Mouse (Mus musculus) G1E-ER4 (cell line): ENCODE measurements around the gene 1700034J05Rik. TPM values are rescaled to one million over a fixed set of nuclear protein-coding genes. Genes with fewer than 3 reads are reported as not detected.

Experiments used
- GATA1 ChIP-seq: IDR thresholded peaks from one replicate; pipeline ENCODE4 v1.8.0; 2012; ENCODE audit warnings: low read length, inconsistent platforms
- polyA plus RNA-seq: library from polyadenylated mRNA; stranded (reverse); fragments of >175 nt; gene quantifications from 2 replicates; pipeline ENCODE4 v1.2.3, GENCODE M21; 2012

The 1700034J05Rik gene
- polyA plus RNA-seq: not detected in 2 replicates

DNA sequence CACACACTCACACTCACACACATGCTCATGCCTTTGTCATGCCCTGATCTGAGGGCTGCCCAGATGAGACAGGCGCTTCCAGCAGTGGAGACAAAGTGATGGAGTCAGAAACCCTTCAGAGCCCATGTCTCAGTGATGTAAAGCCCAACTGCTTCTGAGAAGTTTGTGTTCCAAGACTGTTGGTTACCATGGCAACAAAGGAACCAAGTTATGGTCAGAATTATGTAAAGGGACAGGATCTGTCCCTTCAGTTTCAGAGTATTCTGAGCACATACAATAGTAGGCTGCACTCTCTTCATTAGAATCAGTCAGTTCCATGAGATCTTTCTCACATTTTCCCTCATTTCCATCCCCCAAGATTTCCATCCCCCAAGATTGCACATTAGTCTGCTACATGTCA, at the start of gene 1700034J05Rik:
TSS of gene 1700034J05Rik (minus strand) at position 165 of the 400 bp plus-strand sequence.
- TF ChIP-seq GATA1: no peak

DNA sequence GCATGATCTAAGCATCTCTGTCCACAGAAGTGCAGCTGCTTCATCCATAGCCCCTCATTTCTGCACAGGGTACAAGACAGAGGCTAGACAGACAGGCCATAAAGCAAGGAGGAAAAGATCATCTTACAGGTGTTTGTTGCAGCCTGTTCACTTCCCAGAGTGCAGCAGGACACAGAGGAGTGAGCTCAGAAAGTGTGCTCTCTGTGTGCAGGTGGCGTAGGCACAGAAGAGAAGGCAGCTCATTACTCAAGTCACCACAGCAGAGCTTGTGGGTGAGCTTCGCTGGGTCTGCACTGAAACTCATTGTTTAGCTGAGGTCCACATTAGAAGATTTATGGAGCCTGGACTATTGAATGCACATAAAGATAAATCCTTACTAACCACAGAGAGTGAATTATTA, 45.5 kb upstream of the 1700034J05Rik start:
- TF ChIP-seq GATA1: no peak

DNA sequence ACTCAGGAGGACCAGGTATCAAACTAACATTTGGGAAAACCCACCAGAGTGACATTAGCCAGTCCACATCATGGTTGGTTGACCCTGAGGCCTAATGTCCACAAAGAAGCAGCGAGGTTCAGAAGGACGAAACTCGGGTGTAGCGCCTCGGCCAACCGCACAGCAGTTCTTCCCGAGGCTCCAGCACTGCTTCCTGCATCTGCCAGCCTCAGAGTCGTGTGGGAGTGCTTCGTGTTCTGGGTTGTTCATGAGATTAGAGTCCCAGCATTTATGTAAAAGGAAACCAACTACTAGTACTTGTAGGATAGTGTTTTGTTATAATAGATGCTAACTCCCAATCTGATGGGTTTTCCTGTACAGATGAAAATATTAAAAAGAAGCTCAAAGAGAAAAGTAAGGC, 45.1 kb upstream of the 1700034J05Rik start:
- TF ChIP-seq GATA1: no peak

DNA sequence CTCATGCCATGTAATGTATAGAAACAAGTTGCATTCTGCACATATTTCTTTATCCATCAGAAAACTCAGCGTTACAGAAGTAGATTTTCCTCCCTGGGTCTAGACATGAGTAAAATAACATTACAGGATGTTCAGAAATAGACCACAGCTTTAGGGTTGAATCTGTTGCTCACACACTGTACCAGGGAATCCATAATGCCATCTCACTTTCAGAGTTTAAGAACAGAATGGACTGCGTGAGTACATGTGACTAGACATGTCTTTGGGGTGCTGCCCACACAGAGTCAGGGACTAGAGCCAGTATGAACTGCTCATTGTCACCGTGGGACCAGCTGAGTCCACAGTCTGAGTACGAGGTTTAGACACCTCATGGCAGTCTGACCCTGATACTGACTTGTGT, 44.5 kb upstream of the 1700034J05Rik start:
- no peak for TF ChIP-seq GATA1

DNA sequence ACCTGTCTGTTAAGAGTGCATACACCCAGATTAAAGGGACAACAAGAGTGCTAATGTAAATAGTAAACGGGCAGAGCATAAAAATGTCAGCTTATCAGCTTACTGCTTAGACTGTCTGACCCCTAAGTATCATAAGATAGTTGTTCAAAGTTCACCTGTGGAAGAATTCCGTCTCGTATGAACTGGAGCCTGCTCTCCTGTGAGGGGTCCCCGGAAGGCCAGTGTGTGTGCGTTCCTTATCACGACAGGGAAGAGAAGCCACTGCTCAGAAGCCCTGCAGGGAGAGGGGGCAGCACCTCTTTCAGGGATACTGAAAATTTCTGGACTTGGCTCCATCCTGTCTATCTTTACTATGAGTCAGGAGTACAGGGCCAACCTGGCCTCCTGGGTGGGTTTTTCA, 42.8 kb upstream of the 1700034J05Rik start:
- no peak for TF ChIP-seq GATA1

DNA sequence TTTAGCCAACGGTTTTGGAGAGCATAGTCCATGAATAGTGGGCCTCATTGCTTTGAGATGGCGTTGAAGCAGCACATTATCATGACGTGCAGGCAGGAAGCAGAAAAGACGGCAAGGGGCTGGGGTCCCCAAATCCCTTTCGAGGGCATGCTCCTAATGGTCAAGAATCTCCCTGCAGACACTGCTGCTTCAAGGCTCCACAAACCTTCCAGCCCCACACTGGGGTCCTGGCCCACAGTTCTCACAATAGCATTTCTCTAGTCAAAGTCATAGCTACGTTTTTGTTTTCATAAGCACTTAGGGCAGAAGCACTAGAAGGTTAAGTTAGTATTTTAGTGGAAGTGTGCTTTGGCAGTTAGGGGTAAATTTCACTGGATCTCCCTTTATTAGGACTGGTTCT, 41.7 kb upstream of the 1700034J05Rik start:
- no peak for TF ChIP-seq GATA1

DNA sequence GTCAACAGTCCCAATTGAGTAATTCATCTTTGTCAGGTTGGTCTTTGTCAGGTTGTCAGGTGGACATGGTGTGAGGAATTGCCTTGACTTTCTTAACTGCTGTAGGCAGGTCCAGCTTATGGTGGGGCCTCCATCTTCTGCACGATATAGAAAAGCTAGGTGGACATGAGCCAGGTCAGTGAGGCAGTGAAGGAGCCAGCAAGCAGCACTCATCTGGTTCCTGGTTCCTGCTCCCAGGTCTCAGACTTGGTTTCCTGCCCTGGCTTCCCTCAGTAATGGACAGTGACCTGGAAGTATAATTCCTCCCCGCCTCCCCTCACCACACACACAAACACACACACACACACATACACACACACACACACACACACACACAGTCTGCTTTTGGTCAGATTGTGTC, 41.2 kb upstream of the 1700034J05Rik start:
- no peak for TF ChIP-seq GATA1

DNA sequence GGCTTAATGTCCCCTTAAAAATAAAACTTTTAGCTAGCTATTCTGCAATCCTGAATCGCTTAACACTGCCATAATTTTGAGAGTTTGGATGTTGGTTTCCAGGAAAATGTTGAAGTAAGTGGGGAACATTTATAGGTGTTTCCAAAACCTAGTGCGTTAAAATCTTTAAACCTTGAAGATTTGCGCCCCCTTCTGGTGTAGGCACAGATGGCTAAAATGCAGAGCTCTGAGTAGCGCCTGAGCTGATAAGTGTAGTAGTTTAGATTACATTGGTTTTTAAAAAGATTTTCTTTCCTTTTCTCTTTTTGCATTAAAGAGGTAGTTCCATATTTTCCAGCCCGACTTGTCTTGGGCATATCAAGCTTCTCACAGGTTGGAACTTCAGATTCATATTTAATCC, 40.0 kb upstream of the 1700034J05Rik start:
- TF ChIP-seq GATA1: no peak

DNA sequence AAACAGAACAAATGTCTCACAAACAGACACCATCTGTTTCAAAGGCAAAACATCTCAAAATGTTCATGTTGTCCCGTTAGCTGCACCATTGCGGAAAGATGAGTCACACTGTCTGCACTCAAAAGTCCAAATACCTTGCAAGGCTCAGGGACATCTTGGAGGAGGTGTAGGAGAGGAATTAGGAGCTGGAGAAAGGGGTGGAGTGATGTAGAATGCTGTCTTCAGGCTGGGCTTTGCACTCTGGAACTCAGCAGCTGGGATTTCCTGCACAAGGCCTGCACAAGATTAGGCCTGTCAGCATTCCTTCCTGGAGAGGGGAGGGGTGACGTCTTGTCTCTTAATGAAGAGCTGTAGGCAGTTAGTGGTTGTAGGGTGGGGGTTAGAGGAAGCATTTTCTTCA, 30.3 kb upstream of the 1700034J05Rik start:
- no peak for TF ChIP-seq GATA1

DNA sequence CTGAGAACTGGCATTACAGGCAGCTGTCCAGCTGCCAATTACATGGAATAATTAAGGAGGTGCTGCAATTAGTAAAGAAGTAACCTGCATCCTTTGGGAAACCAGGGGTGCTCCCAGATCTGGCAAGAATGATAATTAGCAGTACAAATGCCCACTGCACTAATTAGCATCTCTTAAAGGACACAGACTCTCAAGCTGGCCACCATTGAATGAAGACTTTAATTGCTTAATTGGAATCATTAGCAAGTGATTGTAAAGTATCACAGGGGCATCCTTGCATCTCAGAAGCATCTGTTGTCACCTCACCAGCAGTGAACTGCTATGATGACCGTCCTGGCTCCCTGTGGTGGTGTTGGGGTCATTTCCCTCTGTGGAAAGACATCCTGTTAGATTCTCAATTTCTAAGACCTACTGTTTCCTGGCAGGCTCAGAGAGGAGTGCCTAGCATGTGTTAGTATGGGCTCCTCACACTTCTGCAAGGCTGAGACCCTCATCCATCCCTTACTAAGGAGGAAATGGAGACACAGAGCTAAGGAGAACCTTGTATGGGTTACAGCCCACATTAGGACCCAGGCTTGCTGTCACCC, 27.1 kb upstream of the 1700034J05Rik start:
- TF ChIP-seq GATA1: no peak

DNA sequence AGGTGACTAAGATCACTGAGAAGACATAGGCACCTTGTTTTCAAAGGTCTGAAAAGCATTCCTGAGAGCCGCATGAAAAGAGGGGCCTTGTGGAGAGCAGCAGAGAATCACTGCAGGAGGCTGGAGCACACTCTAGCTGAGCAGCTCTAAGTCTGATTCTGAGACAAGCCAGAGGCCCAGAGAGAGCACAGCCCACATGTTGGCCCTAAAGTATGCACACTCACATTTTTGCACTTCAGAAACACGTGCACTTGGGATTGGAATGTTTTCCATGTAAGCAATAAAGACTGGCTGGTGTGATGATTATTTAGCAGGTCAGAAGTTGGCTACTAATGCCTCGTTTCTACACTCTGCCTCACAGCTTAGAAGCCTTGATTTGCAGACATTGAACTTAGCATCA, 25.7 kb upstream of the 1700034J05Rik start:
- TF ChIP-seq GATA1: no peak

DNA sequence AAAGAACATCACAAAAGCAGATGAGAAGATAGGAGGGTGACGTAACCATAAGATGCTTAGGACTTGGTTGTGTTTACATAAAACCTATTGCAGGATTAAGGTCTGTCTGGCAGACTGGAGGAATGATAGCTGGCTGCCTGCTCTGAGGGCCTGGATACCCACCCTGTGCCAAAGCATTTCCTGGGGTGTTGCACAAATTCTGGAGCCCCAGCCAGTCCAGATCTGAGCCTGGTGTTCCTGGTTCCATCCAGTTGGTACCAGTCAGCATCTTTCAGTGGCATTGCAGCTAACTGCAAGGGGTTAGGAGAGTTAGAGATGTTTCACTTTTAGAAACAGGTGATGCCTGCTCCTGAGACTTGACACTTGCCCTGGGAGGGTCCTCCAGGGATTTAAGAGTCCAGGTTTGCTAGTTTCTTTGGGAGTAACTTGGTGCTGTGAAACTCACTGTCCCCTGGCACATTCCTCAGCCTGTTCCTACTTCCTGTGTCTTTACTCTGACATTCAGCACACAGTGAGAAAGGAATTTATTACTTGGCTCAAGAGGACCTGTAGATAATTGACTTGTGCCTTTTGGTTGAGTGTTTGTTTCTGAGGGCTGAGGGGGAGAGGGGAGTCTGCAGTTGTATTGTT, 25.0 kb upstream of the 1700034J05Rik start:
- TF ChIP-seq GATA1: no peak

DNA sequence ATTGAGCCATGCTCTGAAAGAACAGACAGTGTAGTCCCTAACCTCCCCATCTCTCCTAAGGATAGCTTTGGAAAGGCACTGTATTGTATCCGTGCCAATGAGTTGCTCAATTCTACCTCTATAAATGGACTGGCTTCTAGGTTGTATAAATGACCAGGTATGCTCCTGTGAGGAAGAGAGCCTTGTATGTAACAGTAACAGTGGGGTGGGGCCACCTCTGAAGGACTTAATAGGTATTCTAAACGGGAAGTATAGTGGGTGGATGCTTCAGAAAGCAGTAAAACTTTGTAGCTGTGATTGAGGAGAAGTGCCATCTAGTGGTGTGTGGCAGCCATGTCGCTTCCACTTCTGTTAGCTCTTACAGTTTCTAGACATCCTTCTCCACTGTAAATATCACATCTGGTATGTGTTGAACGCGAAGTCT, 24.5 kb upstream of the 1700034J05Rik start:
- no peak for TF ChIP-seq GATA1

DNA sequence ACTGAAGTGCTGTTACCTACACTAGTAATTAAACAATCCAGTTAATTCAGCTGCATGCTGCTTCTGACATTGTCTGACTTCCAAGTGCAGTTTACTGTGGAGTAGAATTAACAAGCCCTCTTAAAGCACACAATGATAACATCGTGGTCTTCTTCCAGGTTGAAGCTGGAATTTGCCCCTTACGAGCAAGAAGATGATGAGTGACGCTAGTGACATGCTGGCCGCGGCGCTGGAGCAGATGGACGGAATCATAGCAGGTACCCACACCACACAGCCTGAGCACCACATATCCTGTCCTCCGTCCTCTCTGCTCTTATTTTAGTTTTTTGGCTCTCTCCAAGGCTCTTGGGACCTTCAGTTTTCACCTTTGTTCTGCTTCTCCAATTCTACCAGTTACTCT, 22.2 kb upstream of the 1700034J05Rik start:
- TF ChIP-seq GATA1: no peak

DNA sequence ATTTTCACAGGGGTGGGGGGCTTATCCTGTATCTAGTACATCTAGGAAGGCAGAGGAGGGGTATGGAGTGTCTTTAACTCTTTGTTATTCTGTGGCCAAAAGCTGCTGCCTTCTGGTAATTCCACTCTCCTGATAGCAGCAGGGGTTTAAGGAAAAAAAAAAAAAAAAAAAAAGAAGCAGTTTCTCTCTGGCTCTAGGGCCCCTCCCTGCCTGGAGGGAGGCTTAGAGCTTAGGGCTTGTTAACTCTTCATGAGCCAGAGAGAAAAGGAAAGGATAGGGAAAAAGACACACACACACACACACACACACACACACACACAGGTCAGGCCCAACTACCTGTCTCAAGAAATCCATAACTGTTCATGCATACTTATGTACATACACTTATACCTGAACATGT, 19.6 kb upstream of the 1700034J05Rik start:
- TF ChIP-seq GATA1: no peak

DNA sequence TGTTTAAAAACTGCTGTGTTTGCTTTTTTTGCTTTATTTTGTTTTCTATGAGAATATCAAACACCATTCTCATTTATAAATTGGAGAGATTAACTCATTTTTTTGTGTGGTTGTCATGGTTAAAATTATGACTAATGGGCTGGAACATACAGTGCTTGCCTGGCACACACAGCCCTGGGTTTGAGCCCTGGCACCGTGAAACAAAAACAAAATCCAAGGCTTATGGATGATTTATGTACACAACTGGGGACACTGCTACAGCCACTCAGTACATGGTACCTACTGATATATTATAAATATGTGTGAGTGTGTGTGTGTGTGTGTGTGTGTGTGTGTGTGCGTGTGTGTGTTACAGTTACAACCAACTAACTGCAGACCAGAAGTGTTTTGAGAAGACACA, 19.2 kb upstream of the 1700034J05Rik start:
- no peak for TF ChIP-seq GATA1

DNA sequence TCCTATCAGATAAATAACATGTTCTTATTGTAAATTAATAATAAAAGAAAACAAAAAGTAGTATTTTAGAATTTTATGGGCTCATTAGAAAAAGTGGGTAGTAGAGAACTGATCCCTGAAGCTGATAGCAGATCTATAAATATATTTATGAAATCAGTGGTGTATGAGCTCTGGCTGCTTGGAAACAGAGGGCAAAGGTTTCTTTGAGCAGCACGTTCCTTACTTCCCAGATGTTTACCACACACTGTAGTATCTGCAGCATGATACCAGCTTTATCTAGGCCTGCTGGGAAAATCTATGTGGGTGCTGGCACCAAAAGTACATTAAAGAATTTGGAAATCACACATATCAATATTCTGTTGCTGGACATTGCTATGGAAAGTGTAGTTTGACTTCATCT, 18.5 kb upstream of the 1700034J05Rik start:
- TF ChIP-seq GATA1: no peak
